Mouse (Mus musculus) induced T-regulatory cell, adult 2 months (primary cell): ENCODE results near the gene Sec1.

Source experiments
- DNase-seq: peaks from one replicate; pipeline ENCODE4 v3.0.0-alpha.2; 2012; ENCODE audit warnings: low read depth

The Sec1 gene

GRCm38 (mm10) chr7:45716952-45717917 is 23.0 kb upstream of the Sec1 start:
- DNase-seq, result peak; percentile 40

DNA sequence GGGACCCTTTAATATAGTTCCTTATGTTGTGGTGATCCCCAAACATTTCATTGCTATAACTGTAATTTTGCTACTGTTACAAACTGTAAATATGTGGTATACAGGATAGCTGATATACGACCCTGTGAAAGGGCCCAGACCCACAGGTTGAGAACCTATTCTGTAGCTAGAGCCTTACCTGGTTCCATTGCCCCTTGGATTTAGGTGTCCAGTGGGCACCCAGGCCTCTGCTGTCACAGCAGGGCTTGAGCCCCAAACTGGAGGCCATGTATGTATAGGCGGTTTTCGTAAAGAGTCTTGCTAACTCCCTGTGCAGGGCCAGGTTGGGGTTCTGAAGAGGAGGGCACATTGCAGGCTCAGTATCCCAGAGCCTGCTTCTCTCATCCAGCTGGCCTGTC is 22.3 kb upstream of the Sec1 start:
- no peak for DNase-seq

DNA sequence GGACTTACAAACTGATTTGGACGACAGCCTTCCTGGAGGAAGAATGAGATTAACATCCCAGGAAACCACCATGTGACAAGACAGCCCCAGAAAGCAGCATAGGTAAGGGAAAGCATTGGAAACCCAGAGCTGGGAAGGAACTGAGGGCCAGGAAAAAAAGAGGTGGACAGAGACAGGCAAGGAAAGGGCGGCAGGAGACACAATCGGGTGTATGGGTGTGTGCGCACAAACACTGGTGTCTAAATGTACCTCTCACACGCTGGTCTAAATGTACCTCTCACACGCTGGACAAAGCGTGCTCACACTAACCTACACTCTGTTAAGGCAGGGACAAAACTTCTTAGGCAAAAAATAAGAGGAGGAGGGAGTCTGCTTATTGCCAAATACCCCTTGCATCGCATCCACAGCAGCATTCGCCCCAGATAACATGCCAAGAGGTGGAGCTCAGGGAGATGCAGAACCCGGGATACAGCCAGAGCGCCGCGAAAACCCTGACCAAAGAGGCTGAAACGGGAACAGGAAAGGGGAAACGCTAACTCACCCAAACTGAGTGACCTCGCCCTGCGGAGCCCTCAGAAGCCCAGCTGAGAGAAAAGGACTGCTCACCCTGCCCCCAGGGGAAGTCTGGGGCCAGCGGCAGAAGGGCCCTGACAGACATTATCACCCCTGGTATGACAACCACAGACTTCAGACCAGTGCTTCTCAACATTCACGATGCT is 21.7 kb upstream of the Sec1 start:
- DNase-seq, result no peak

- peak; percentile 97 for DNase-seq
Measured at GRCm38 (mm10) chr7:45715090-45715708, 21.0 kb upstream of the Sec1 start, which contains the start of gene Rpl18. Gene Rpl18, plus strand, starts transcription at chr7:45715457.

DNA sequence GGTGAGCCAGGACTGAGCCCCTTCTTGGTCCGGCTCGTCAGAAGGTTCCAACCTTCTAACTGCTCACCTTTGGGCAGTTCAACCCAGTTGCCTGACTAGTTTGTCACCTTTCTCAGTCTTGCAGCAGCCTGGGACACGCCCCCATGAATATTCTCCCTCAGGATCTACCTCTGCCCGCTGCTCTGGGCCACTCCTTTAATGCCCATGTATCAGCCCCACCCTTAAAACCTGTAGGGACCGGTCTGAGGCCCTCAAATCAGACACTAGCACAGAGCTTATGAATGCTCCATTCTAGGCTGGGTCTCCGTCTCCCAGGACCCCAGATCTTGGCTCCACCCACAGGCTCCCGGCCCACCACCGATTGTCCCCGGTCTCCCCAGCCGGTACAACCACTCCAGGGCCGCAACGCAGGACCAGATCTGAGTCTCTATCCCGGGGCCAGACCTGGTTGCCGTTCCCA is 20.5 kb upstream of the Sec1 start:
- DNase-seq, result no peak

DNA sequence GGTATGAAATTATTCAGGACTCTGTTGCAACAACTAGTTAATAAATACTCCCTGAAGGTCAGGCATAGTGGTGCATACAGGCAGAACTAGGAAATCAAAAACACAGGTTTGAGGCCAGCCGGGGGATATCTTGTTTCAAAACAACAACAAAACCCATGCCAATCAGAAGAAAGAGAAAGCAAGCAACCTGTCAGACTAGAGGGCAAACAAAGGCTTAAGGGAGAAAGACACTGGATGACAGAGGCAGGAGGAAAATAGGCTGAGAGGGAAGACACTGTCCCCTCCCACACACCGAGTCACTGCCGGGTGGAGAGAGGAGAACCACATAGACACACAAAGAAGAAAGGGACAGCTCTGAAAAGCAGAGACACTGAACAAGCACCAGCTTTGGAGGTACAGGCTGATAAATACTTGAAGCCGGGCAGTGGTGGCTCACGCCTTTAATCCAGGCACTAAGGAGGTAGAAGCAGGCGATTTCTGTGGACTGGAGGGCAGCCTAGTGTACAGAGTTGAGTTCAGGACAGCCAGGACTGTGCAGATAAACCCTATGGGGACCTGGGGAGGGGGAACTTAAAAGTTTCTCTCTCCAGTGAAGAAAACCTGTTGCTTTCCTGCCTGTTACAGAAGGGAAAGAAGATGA is 19.8 kb upstream of the Sec1 start:
- no peak for DNase-seq

GRCm38 (mm10) chr7:45713396-45713795 is 19.2 kb upstream of the Sec1 start:
- no peak for DNase-seq

DNA sequence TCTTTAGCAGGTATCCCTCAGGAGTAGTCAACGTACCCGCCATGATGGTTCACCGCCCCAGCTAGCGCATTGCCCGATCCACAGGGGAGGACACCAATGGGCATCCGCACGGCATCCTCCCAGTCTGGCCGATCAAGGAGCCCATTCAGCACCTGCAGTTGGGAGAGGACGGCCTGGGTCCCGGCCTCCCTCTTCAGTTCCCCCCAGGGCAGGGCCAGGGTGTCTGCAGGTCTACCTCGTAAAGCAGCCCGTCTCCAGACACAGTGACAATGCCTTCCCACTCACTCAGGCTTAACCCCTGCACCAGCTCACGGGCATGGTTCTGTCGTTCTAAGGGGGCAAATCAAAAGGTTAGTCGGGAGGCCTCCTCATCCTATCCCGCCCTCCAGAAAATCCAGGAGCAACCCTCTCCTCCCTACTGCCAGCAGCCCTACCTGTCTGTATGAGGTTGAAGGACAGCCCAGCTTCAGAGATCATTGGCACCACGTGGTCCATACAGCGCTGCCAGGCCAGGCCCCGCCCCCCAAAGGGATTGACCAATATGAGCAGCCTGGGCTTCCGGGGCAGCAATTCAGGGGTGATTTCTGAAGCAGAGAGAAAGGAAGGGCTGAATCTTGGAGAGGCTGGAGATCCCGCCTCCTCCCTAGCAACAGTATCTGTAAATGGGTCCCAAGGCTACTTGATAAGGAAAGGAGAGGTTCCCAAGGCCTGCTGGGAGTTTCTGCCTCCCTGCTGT is 18.0 kb upstream of the Sec1 start:
- DNase-seq, result no peak

- no peak for DNase-seq
Measured at GRCm38 (mm10) chr7:45711316-45712021, 17.3 kb upstream of the Sec1 start.

- no peak for DNase-seq
Measured at GRCm38 (mm10) chr7:45710477-45711191, 16.4 kb upstream of the Sec1 start.

DNA sequence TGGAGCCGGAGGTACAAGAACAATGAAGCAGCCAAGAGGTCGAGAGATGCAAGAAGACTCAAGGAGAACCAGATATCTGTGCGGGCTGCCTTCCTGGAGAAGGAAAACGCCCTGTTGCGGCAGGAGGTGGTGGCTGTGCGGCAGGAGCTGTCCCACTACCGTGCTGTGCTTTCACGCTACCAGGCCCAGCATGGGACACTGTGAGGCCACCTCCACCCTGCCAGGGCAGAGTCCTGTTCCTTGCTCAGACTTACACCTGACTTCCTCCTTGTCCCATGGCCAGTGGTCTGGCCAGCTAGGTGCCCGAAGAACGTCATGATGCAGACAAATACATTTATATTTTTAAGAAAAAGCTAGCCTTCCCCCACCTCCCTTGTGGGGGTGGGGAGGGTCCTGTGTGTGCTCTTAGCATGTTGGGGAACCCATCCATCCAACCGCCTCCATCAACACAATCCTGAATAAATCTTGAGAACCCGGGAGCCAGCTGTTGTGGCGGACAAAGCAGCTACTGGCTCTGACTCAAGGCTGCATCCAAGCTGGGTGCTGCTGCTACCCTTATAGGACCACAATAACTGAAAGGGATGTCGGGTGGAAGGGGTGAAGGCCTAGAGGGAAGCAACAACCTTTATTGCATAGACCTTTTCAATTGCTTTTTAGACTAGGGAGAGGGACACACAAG is 15.6 kb upstream of the Sec1 start:
- no peak for DNase-seq

GRCm38 (mm10) chr7:45709036-45709435 is 14.8 kb upstream of the Sec1 start:
- peak; percentile 60 for DNase-seq

GRCm38 (mm10) chr7:45708221-45708761 is 14.1 kb upstream of the Sec1 start:
- no peak for DNase-seq

- peak; percentile 94 for DNase-seq
Measured at GRCm38 (mm10) chr7:45707375-45707967, 13.3 kb upstream of the Sec1 start.

GRCm38 (mm10) chr7:45706721-45707241 is 12.6 kb upstream of the Sec1 start:
- DNase-seq, result peak; percentile 93

DNA sequence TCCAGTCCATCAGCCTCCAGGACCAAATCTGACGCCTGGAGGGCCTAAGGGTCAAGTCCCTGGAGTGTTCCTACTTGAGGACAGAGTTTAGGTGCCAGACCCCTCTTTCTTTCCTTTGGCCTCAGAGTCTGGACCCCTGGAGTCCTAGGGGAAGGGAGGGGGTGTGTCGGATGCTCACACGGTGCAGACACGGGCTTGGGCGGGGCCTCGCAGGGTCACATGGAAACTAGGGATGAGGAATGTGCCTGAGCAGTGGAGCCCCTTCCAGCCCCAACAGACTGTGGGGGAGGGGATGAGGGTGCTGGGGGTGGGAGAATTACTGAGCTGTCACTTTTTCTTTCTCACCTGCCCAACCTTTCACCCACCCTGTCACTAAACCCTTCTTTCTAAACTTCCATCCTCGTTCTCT is 11.7 kb upstream of the Sec1 start:
- peak; percentile 59 for DNase-seq

DNA sequence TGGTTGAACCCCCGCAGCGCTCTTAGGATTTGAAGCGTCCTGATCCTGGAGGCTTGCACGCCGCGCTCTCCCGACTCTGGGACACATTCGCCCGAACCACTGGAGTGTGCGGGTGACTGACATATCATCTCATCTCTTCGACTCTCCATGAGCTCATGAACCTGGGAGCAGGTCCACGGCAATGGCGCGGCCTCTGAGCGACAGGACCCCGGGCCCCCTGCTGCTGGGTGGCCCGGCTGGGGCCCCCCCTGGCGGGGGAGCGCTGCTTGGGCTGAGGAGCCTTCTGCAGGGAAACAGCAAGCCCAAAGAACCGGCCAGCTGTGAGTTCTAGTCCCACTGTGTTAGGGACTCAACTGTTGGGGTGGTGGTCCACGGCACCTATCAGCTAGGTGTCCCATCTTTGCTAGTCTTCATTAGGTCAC is 11.3 kb upstream of the Sec1 start:
- DNase-seq, result no peak

DNA sequence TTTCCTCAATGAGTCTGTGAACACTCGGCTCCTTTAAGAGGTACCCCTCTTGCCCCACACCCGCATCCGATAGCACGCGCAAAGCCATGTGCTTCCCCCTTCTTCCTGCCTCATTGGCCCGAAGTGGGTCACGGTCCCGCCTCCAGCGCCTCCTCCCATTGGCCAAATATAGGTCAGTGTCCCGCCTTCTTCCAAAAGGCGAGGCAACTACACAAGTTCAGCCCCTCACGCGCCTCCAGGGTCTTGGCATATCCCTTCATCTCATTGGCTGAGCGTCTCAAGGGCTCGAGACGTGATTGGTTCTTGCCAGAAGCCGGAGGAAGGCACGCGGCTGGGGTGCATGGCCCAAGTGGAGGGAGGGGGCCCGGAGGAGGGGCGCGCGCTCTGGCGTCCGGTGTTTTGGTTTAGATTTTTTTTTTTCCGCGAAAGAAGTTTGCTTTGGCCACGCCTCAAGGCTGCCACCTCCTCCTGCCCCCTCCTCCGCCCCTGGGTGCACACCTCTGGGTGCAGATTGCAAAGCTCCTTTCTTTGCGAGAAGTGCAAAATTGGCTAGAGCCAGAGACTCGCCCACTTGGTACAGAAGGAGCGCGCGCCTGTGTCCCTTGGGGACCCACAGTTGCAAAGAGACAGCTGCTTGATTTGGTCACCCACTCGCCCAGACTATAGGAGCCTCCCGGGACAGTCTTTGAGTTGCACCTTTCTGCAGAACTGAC is 10.7 kb upstream of the Sec1 start, which contains the start of gene Dbp:
TSS of gene Dbp (plus strand) at position 359 of the 713 bp plus-strand sequence.
- DNase-seq, result peak; percentile 99
